In genomic region chr19:57237534-57237933, GRCm38 (mm10) we compare ENCODE assay signal across 26 mouse cellular contexts.
A peak's percentile ranks its signal among the peaks of the same experiment; 100 is the strongest.
DNase-seq lines count a peak whose midpoint lies in the region; ATAC-seq and TF ChIP-seq lines count a peak whose summit lies in the region.
"Had no signal": no experiment of that assay in that cellular context is flagged by ENCODE, and none has a peak within 500 bp of the region (broad histone marks: within the 10 kb centered on the region; RNA-seq: fewer than 3 reads in every experiment).

No protein-coding gene starts in this region.

- H3K9me3 ChIP-seq in forebrain, embryonic 16.5 days (ENCODE audit: control insufficient read depth, low read length), result no peaks in the 10 kb centered on the region
- H3K9me3 ChIP-seq in forebrain, embryonic 12.5 days, result no peaks in the 10 kb centered on the region
- H3K9me3 ChIP-seq in midbrain, embryonic 15.5 days, result no peaks in the 10 kb centered on the region
- H3K9me3 ChIP-seq in midbrain, embryonic 13.5 days, result no peaks in the 10 kb centered on the region
- H3K9me3 ChIP-seq in kidney, embryonic 15.5 days (replicated peaks), result no peaks in the 10 kb centered on the region
- H3K9me3 ChIP-seq in intestine, embryonic 15.5 days, result no peaks in the 10 kb centered on the region
- H3K9me3 ChIP-seq: limb, embryonic 10.5 days; limb, embryonic 15.5 days; liver, embryonic 13.5 days; stomach, embryonic 15.5 days had no signal

- WGBS in forebrain, embryonic 16.5 days, result 35% methylated on average over 6 of the region's 6 CpGs
- 75% methylated on average over 6 of the region's 6 CpGs for whole genome bisulfite sequencing in forebrain, embryonic 12.5 days
- 68% methylated on average over 6 of the region's 6 CpGs for WGBS in midbrain, embryonic 15.5 days
- WGBS in midbrain, embryonic 13.5 days, result 75% methylated on average over 6 of the region's 6 CpGs
- WGBS in kidney, embryonic 15.5 days, result 81% methylated on average over 6 of the region's 6 CpGs
- WGBS in intestine, embryonic 15.5 days, result 77% methylated on average over 6 of the region's 6 CpGs

- H3K36me3 ChIP-seq in forebrain, embryonic 16.5 days (ENCODE audit: control insufficient read depth, insufficient read depth), result no peaks in the 10 kb centered on the region
- H3K36me3 ChIP-seq in forebrain, embryonic 12.5 days (replicated peaks), result no peaks in the 10 kb centered on the region
- H3K36me3 ChIP-seq in midbrain, embryonic 15.5 days (replicated peaks), result no peaks in the 10 kb centered on the region
- no peaks in the 10 kb centered on the region for H3K36me3 ChIP-seq in midbrain, embryonic 13.5 days
- H3K36me3 ChIP-seq in kidney, embryonic 15.5 days, result no peaks in the 10 kb centered on the region
- no peaks in the 10 kb centered on the region for H3K36me3 ChIP-seq in intestine, embryonic 15.5 days
- H3K36me3 ChIP-seq: limb, embryonic 10.5 days; limb, embryonic 15.5 days; liver, embryonic 13.5 days; stomach, embryonic 15.5 days had no signal

- peak; percentile 66 for DNase-seq in brain, embryonic 14.5 days (ENCODE audit: low read depth)
- DNase-seq: adrenal gland, adult 2 months; adrenal gland, postnatal 36 days; B cell, adult 2 months; cerebellum, adult 11 months; cerebellum, adult 9-11 months; kidney, adult 2 months; kidney, postnatal 4 days; liver, embryonic 13.5 days; lung, adult 18-20 months; thymus, postnatal 14 days had no signal

- TF ChIP-seq POLR2A in brain, embryonic 14.5 days (IDR thresholded peaks at IDR 0.05; ENCODE audit: borderline replicate concordance, extremely low read depth, insufficient read depth, insufficient read length, poor library complexity, severe bottlenecking), result no peak
- no peak for TF ChIP-seq POLR2A in embryonic fibroblast, embryonic 13.5 days (IDR thresholded peaks at IDR 0.05; ENCODE audit: low read depth, low read length)

- no peak overlapping the region for H3K4me3 ChIP-seq in forebrain, embryonic 16.5 days (replicated peaks; ENCODE audit: low read length)
- no peak overlapping the region for H3K4me3 ChIP-seq in forebrain, embryonic 12.5 days (replicated peaks)
- H3K4me3 ChIP-seq in midbrain, embryonic 15.5 days, result no peak overlapping the region
- H3K4me3 ChIP-seq in midbrain, embryonic 13.5 days (replicated peaks), result no peak overlapping the region
- no peak overlapping the region for H3K4me3 ChIP-seq in embryonic fibroblast, embryonic 13.5 days (ENCODE audit: insufficient read depth, low read length)
- no peak overlapping the region for H3K4me3 ChIP-seq in kidney, embryonic 15.5 days (replicated peaks)
- H3K4me3 ChIP-seq in intestine, embryonic 15.5 days (replicated peaks), result no peak overlapping the region
- H3K4me3 ChIP-seq: erythroblast, embryonic 14.5 days; limb, embryonic 10.5 days; limb, embryonic 15.5 days; liver, embryonic 13.5 days; stomach, embryonic 15.5 days had no signal

- H3K4me2 ChIP-seq in forebrain, embryonic 16.5 days (ENCODE audit: low read length), result no peak overlapping the region
- no peak overlapping the region for H3K4me2 ChIP-seq in forebrain, embryonic 12.5 days
- no peak overlapping the region for H3K4me2 ChIP-seq in midbrain, embryonic 15.5 days
- H3K4me2 ChIP-seq in midbrain, embryonic 13.5 days (replicated peaks), result no peak overlapping the region
- H3K4me2 ChIP-seq in kidney, embryonic 15.5 days, result no peak overlapping the region
- H3K4me2 ChIP-seq in intestine, embryonic 15.5 days (replicated peaks), result no peak overlapping the region
- H3K4me2 ChIP-seq: limb, embryonic 15.5 days; liver, embryonic 13.5 days; stomach, embryonic 15.5 days had no signal

- H3K27ac ChIP-seq in forebrain, embryonic 16.5 days (ENCODE audit: low read length), result peak overlapping the region; percentile 89
- no peak overlapping the region for H3K27ac ChIP-seq in forebrain, embryonic 12.5 days
- 0 out of 2 replicates have a peak overlapping the region, but pooled peaks have one; percentile 1 for H3K27ac ChIP-seq in midbrain, embryonic 15.5 days
- no peak overlapping the region for H3K27ac ChIP-seq in midbrain, embryonic 13.5 days
- H3K27ac ChIP-seq in embryonic fibroblast, embryonic 13.5 days (ENCODE audit: insufficient read depth, low read length), result peak overlapping the region; percentile 31; the same call in 1 of the 2 replicates
- no peak overlapping the region for H3K27ac ChIP-seq in kidney, embryonic 15.5 days
- H3K27ac ChIP-seq in intestine, embryonic 15.5 days, result no peak overlapping the region
- H3K27ac ChIP-seq: kidney, postnatal 0 days; limb, embryonic 10.5 days; limb, embryonic 15.5 days; liver, embryonic 13.5 days; macrophage; stomach, embryonic 15.5 days had no signal

- peaks cover 32% of the 10 kb centered on the region for H3K4me1 ChIP-seq in forebrain, embryonic 16.5 days (replicated peaks; ENCODE audit: control insufficient read depth, insufficient read depth, low read length)
- H3K4me1 ChIP-seq in forebrain, embryonic 12.5 days, result 0 out of 2 replicates have a peak, but pooled peaks cover 6% of the 10 kb centered on the region
- peaks cover 18% of the 10 kb centered on the region; the same call in 1 of the 2 replicates for H3K4me1 ChIP-seq in midbrain, embryonic 15.5 days
- H3K4me1 ChIP-seq in midbrain, embryonic 13.5 days (replicated peaks), result peaks cover 17% of the 10 kb centered on the region
- peaks cover 13% of the 10 kb centered on the region for H3K4me1 ChIP-seq in embryonic fibroblast, embryonic 13.5 days (ENCODE audit: control insufficient read depth, insufficient read depth, low read length)
- H3K4me1 ChIP-seq in kidney, embryonic 15.5 days, result peaks cover 19% of the 10 kb centered on the region
- peaks cover 11% of the 10 kb centered on the region for H3K4me1 ChIP-seq in intestine, embryonic 15.5 days (replicated peaks)
- H3K4me1 ChIP-seq: liver, embryonic 13.5 days had no signal

- TF ChIP-seq CTCF in brain, embryonic 14.5 days (IDR thresholded peaks at IDR 0.05; ENCODE audit: borderline replicate concordance, extremely low read depth, insufficient read depth, insufficient read length), result no peak
- no peak for TF ChIP-seq CTCF in embryonic fibroblast, embryonic 13.5 days (IDR thresholded peaks at IDR 0.05; ENCODE audit: borderline replicate concordance, insufficient read depth, low read length)

- no peaks in the 10 kb centered on the region for H3K27me3 ChIP-seq in forebrain, embryonic 16.5 days (replicated peaks; ENCODE audit: control insufficient read depth, insufficient read depth, low read length)
- H3K27me3 ChIP-seq in forebrain, embryonic 12.5 days, result 0 out of 2 replicates have a peak, but pooled peaks cover 3% of the 10 kb centered on the region
- no peaks in the 10 kb centered on the region for H3K27me3 ChIP-seq in midbrain, embryonic 15.5 days (replicated peaks)
- H3K27me3 ChIP-seq in midbrain, embryonic 13.5 days, result no peaks in the 10 kb centered on the region
- no peaks in the 10 kb centered on the region for H3K27me3 ChIP-seq in kidney, embryonic 15.5 days
- no peaks in the 10 kb centered on the region for H3K27me3 ChIP-seq in intestine, embryonic 15.5 days (replicated peaks)
- H3K27me3 ChIP-seq: limb, embryonic 15.5 days; liver, embryonic 13.5 days; stomach, embryonic 15.5 days had no signal

- H3K9ac ChIP-seq in forebrain, embryonic 16.5 days (replicated peaks; ENCODE audit: low read depth, low read length), result no peak overlapping the region
- H3K9ac ChIP-seq in forebrain, embryonic 12.5 days, result no peak overlapping the region
- no peak overlapping the region for H3K9ac ChIP-seq in midbrain, embryonic 15.5 days
- no peak overlapping the region for H3K9ac ChIP-seq in midbrain, embryonic 13.5 days (replicated peaks)
- H3K9ac ChIP-seq in kidney, embryonic 15.5 days, result no peak overlapping the region
- H3K9ac ChIP-seq in intestine, embryonic 15.5 days, result no peak overlapping the region
- H3K9ac ChIP-seq: limb, embryonic 15.5 days; liver, embryonic 13.5 days; stomach, embryonic 15.5 days had no signal

- no peak for ATAC-seq in forebrain, embryonic 16.5 days
- no peak for ATAC-seq in forebrain, embryonic 12.5 days (ENCODE audit: low FRiP score)
- ATAC-seq in midbrain, embryonic 15.5 days (replicated peaks), result no peak
- no peak for ATAC-seq in midbrain, embryonic 13.5 days
- ATAC-seq in kidney, embryonic 15.5 days (replicated peaks; ENCODE audit: low FRiP score), result no peak
- ATAC-seq in intestine, embryonic 15.5 days, result no peak
- ATAC-seq: activated CD4-positive, CD25-positive, alpha-beta regulatory T cell, adult 4 months; lung, postnatal 0 days had no signal

Comparison
In these comparisons a context has a peak if more than half of its experiments do, and no peak if none do; other contexts are left out.
1. H3K27ac ChIP-seq: peak in forebrain, embryonic 16.5 days (single experiment), midbrain, embryonic 15.5 days (single experiment) and embryonic fibroblast, embryonic 13.5 days (single experiment); none in forebrain, embryonic 12.5 days (single experiment), midbrain, embryonic 13.5 days (single experiment), kidney, embryonic 15.5 days (single experiment) and intestine, embryonic 15.5 days (single experiment).